Mouse (Mus musculus) midbrain, embryonic 12.5 days (tissue): ENCODE results near the gene Notch2. TPM values are rescaled to one million over a fixed set of nuclear protein-coding genes. Genes with fewer than 3 reads are reported as not detected.
A peak's percentile ranks its signal among the peaks of the same experiment; 100 is the strongest.

Experiments used
- ATAC-seq: fragments of 200-750 bp; cut with Nextera tagmentation; 2 replicates; pipeline ENCODE4 v1.8.0; 2017; ENCODE audit warnings: low read depth, moderate TSS enrichment, moderate library complexity; ENCODE audit not compliant: low FRiP score
- H3K27ac ChIP-seq: fragments of 300-500 bp; sonication (generic); replicated peaks from 2 replicates; pipeline ENCODE4 v1.5.1; 2016; ENCODE audit warnings: mild to moderate bottlenecking
- H3K27me3 ChIP-seq: fragments of 300-500 bp; sonication (generic); 2 replicates; pipeline ENCODE4 v1.6.1; 2016; ENCODE audit warnings: mild to moderate bottlenecking
- H3K36me3 ChIP-seq: fragments of 300-500 bp; sonication (generic); 2 replicates; pipeline ENCODE4 v1.6.1; 2016
- H3K4me1 ChIP-seq: fragments of 300-500 bp; sonication (generic); 2 replicates; pipeline ENCODE4 v1.6.1; 2016
- H3K4me2 ChIP-seq: fragments of 300-500 bp; sonication (generic); replicated peaks from 2 replicates; pipeline ENCODE4 v1.6.1; 2016; ENCODE audit warnings: mild to moderate bottlenecking, moderate library complexity
- H3K4me3 ChIP-seq: fragments of 300-500 bp; sonication (generic); 2 replicates; pipeline ENCODE4 v1.5.1; 2016; ENCODE audit warnings: mild to moderate bottlenecking
- H3K9ac ChIP-seq: fragments of 300-500 bp; sonication (generic); replicated peaks from 2 replicates; pipeline ENCODE4 v1.6.1; 2016; ENCODE audit warnings: mild to moderate bottlenecking, moderate library complexity
- H3K9me3 ChIP-seq: fragments of 300-500 bp; sonication (generic); 2 replicates; pipeline ENCODE4 v1.6.1; 2016; ENCODE audit warnings: mild to moderate bottlenecking
- WGBS: fragments of 180-500 bp; shearing (Covaris S2); methylation state at CpG from one replicate; pipeline ENCODE4 v1.1.7; 2016; 5-methylcytosine and 5-hydroxymethylcytosine counted together
- polyA plus RNA-seq: library from polyadenylated mRNA; unstranded; fragments of >200 nt; fragmentation: Nextera tagmentation; extraction: Ambion mirVana; gene quantifications from 2 replicates; pipeline ENCODE4 v1.2.1, GENCODE M21; 2016

The Notch2 gene
- polyA plus RNA-seq, 1 experiment from 2014 or later: 20.7 TPM

GRCm38 (mm10) chr3:98096981-98097380 lies 83.7 kb downstream of the Notch2 start:
- no peaks in the 10 kb centered on the region; the same call in 1 of the 2 replicates for H3K27me3 ChIP-seq
- H3K36me3 ChIP-seq: peaks cover 40% of the 10 kb centered on the region
- no peak overlapping the region for H3K27ac ChIP-seq
- peaks cover 29% of the 10 kb centered on the region for H3K4me1 ChIP-seq
- no peak for ATAC-seq
- H3K4me2 ChIP-seq: no peak overlapping the region
- 92% methylated on average over 7 of the region's 7 CpGs for WGBS
- H3K4me3 ChIP-seq: no peak overlapping the region
- H3K9me3 ChIP-seq: no peaks in the 10 kb centered on the region
- no peak overlapping the region for H3K9ac ChIP-seq

DNA sequence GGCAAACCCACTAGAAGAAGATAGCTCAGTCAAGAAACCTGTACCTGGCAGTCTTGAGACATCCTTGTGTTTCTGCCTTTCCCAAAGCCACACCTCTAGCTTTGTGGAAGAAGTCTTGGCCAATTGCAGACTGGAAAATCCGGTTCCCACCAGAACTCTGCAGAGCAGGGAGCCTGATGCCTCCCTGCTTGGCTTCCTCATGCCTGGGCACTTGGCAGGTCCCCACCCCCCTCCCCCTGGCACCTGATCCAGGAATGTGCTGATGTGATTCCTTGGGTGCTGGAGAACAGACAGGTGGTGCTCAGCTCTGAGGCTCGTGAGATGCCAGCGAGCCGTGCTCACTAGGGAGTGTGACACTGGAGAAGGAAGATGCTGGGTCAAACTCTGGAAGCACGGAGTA lies 85.3 kb downstream of the Notch2 start:
- no peak for ATAC-seq
- H3K36me3 ChIP-seq: peaks cover 57% of the 10 kb centered on the region
- peaks cover 21% of the 10 kb centered on the region for H3K4me1 ChIP-seq
- no peak overlapping the region for H3K9ac ChIP-seq
- no peak overlapping the region for H3K4me2 ChIP-seq
- H3K27ac ChIP-seq: no peak overlapping the region
- H3K4me3 ChIP-seq: no peak overlapping the region
- H3K9me3 ChIP-seq: peaks cover 8% of the 10 kb centered on the region
- peaks cover 4% of the 10 kb centered on the region for H3K27me3 ChIP-seq
- WGBS: 93% methylated on average over 5 of the region's 5 CpGs

DNA sequence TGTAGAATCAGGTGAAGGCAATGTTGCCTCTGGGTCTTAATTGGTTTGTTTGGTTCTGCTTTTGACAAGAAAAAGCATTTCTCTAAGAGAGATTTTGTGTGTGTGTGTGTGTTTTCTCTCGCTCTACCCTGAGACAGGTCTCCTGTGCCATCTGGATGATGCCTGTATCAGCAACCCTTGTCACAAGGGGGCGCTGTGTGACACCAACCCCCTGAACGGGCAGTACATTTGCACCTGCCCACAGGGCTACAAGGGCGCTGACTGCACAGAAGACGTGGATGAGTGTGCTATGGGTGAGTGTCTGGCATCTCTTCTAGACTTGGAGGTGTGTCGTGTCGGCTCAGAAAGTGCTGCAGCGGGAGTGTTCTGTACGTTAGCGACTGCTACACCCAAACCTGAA lies 86.0 kb downstream of the Notch2 start:
- H3K36me3 ChIP-seq: peaks cover 63% of the 10 kb centered on the region
- no peak for ATAC-seq
- no peak overlapping the region for H3K4me2 ChIP-seq
- peaks cover 8% of the 10 kb centered on the region for H3K9me3 ChIP-seq
- H3K27ac ChIP-seq: no peak overlapping the region
- H3K9ac ChIP-seq: no peak overlapping the region
- H3K27me3 ChIP-seq: peaks cover 9% of the 10 kb centered on the region
- peaks cover 20% of the 10 kb centered on the region for H3K4me1 ChIP-seq
- no peak overlapping the region for H3K4me3 ChIP-seq
- WGBS: 89% methylated on average over 10 of the region's 10 CpGs

DNA sequence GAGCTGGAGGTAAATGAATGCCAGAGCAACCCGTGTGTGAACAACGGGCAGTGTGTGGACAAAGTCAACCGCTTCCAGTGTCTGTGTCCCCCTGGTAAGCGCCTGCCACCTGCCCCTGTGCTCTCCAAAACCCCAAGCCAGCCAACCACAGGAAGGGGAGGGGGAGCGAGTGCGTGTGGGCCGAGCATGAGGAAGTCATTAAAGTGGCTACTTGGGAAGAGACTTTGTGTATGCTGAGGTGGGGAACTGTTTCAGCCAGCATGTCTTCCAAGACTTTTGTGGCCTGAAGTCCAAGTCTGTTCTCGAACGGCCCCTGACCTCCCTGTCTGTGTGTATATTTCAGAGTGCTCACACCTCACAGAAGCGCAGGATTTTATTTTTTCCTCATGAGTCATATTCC lies 88.2 kb downstream of the Notch2 start:
- H3K9me3 ChIP-seq: peaks cover 8% of the 10 kb centered on the region
- no peak for ATAC-seq
- no peak overlapping the region for H3K4me2 ChIP-seq
- H3K36me3 ChIP-seq: peaks cover 68% of the 10 kb centered on the region
- WGBS: 82% methylated on average over 10 of the region's 10 CpGs
- peaks cover 28% of the 10 kb centered on the region for H3K4me1 ChIP-seq
- H3K27ac ChIP-seq: no peak overlapping the region
- H3K4me3 ChIP-seq: no peak overlapping the region
- H3K27me3 ChIP-seq: peaks cover 9% of the 10 kb centered on the region
- H3K9ac ChIP-seq: no peak overlapping the region

- Histone ChIP-seq H3K9ac (no peak overlapping the region), H3K36me3 (peaks cover 51% of the 10 kb centered on the region)
Observed at GRCm38 (mm10) chr3:98104851-98105471, 91.6 kb downstream of the Notch2 start.

GRCm38 (mm10) chr3:98105496-98105895 lies 92.2 kb downstream of the Notch2 start:
- 80% methylated on average over 6 of the region's 6 CpGs for WGBS
- H3K27ac ChIP-seq: peak overlapping the region; percentile 72
- H3K36me3 ChIP-seq: peaks cover 46% of the 10 kb centered on the region
- no peak overlapping the region for H3K4me2 ChIP-seq
- no peak for ATAC-seq
- peaks cover 9% of the 10 kb centered on the region for H3K27me3 ChIP-seq
- H3K9me3 ChIP-seq: peaks cover 8% of the 10 kb centered on the region
- peaks cover 36% of the 10 kb centered on the region for H3K4me1 ChIP-seq
- no peak overlapping the region for H3K9ac ChIP-seq
- no peak overlapping the region for H3K4me3 ChIP-seq

More at GRCm38 (mm10) chr3:98104851-98105471, 91.6 kb downstream of the Notch2 start:
- Histone ChIP-seq H3K9me3 (peaks cover 8% of the 10 kb centered on the region), H3K4me1 (peaks cover 36% of the 10 kb centered on the region), H3K27me3 (peaks cover 9% of the 10 kb centered on the region), H3K4me2 (no peak overlapping the region), H3K4me3 (no peak overlapping the region), H3K27ac (peak overlapping the region; percentile 72)
- 25% methylated on average over 9 of the region's 9 CpGs for WGBS
- ATAC-seq: peak; percentile 66

- H3K4me1 ChIP-seq: peaks cover 36% of the 10 kb centered on the region
- H3K9me3 ChIP-seq: peaks cover 8% of the 10 kb centered on the region
- WGBS: 80% methylated on average over 4 of the region's 4 CpGs
- no peak overlapping the region for H3K4me3 ChIP-seq
- peak overlapping the region; percentile 72 for H3K27ac ChIP-seq
- ATAC-seq: no peak
- peaks cover 40% of the 10 kb centered on the region for H3K36me3 ChIP-seq
- peaks cover 9% of the 10 kb centered on the region for H3K27me3 ChIP-seq
- no peak overlapping the region for H3K9ac ChIP-seq
- H3K4me2 ChIP-seq: no peak overlapping the region
Observed at GRCm38 (mm10) chr3:98106115-98106514, 92.8 kb downstream of the Notch2 start.

DNA sequence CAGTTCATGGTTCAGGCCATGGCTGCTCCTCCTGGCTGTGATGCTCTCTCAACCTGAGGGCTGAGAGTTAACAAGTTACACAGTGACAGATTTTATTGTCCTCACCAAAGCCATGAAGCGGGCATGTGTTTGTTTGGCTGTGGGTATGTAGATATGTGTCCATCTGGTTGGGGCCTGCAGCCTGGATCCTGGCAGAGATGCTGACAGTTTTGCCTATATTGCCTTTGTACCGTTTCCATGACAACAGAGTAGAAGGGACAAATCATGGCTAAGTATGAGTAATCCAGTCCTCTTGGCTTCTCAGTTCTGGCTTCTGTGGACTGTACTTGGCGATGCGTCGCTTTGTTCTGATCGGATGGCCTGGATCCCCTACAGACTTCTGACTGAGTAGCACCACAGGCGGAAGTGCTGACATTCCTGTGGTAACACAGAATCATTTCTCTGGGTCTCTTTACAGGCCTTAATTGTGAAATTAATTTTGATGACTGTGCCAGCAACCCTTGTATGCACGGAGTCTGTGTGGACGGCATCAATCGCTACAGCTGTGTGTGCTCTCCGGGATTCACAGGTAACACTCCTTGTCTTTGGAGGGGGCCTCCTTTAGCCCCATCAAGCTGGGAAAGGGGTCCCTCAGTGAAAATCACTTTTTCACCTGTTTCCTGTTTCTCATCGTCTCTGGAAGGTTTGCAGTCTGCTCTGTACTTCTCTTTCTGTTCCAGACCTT lies 93.4 kb downstream of the Notch2 start:
- no peak overlapping the region for H3K9ac ChIP-seq
- 56% methylated on average over 12 of the region's 12 CpGs for WGBS
- peak; percentile 57 for ATAC-seq
- H3K4me3 ChIP-seq: no peak overlapping the region
- peak overlapping the region; percentile 11; the same call in 1 of the 2 replicates for H3K27ac ChIP-seq
- peaks cover 36% of the 10 kb centered on the region for H3K4me1 ChIP-seq
- peaks cover 8% of the 10 kb centered on the region for H3K9me3 ChIP-seq
- peaks cover 39% of the 10 kb centered on the region for H3K36me3 ChIP-seq
- no peak overlapping the region for H3K4me2 ChIP-seq
- peaks cover 9% of the 10 kb centered on the region for H3K27me3 ChIP-seq

GRCm38 (mm10) chr3:98108416-98108815 lies 95.1 kb downstream of the Notch2 start:
- Histone ChIP-seq H3K27ac (no peak overlapping the region), H3K36me3 (peaks cover 34% of the 10 kb centered on the region), H3K4me1 (peaks cover 36% of the 10 kb centered on the region), H3K27me3 (peaks cover 4% of the 10 kb centered on the region), H3K4me3 (no peak overlapping the region), H3K9me3 (no peaks in the 10 kb centered on the region), H3K9ac (no peak overlapping the region), H3K4me2 (no peak overlapping the region)
- ATAC-seq: no peak
- 91% methylated on average over 4 of the region's 4 CpGs for WGBS

- Histone ChIP-seq H3K4me2 (no peak overlapping the region), H3K27ac (no peak overlapping the region), H3K9me3 (no peaks in the 10 kb centered on the region), H3K4me1 (peaks cover 35% of the 10 kb centered on the region), H3K4me3 (no peak overlapping the region), H3K9ac (no peak overlapping the region), H3K27me3 (peaks cover 3% of the 10 kb centered on the region), H3K36me3 (peaks cover 32% of the 10 kb centered on the region)
- WGBS: 70% methylated on average over 3 of the region's 3 CpGs
- ATAC-seq: no peak
Observed at GRCm38 (mm10) chr3:98108866-98109265, 95.5 kb downstream of the Notch2 start.

GRCm38 (mm10) chr3:98110610-98111009 lies 97.3 kb downstream of the Notch2 start:
- Histone ChIP-seq H3K27ac (no peak overlapping the region), H3K4me3 (no peak overlapping the region), H3K9me3 (no peaks in the 10 kb centered on the region), H3K9ac (no peak overlapping the region), H3K4me2 (no peak overlapping the region), H3K27me3 (no peaks in the 10 kb centered on the region; the same call in 1 of the 2 replicates), H3K36me3 (peaks cover 24% of the 10 kb centered on the region), H3K4me1 (peaks cover 18% of the 10 kb centered on the region)
- WGBS: 91% methylated on average over 4 of the region's 4 CpGs
- no peak for ATAC-seq

GRCm38 (mm10) chr3:98118252-98118651 lies 104.9 kb downstream of the Notch2 start:
- 92% methylated on average over 3 of the region's 3 CpGs for WGBS
- Histone ChIP-seq H3K36me3 (peaks cover 51% of the 10 kb centered on the region), H3K27ac (no peak overlapping the region)

More at GRCm38 (mm10) chr3:98118252-98118651, 104.9 kb downstream of the Notch2 start:
- Histone ChIP-seq H3K9me3 (no peaks in the 10 kb centered on the region), H3K9ac (no peak overlapping the region), H3K27me3 (no peaks in the 10 kb centered on the region), H3K4me2 (no peak overlapping the region), H3K4me3 (no peak overlapping the region), H3K4me1 (0 out of 2 replicates have a peak, but pooled peaks cover 5% of the 10 kb centered on the region)
- ATAC-seq: no peak
